Mouse (Mus musculus) granulocyte monocyte progenitor cell, adult 5-6 weeks (primary cell): ENCODE data around the gene Anxa11. TPM values are rescaled to one million over a fixed set of nuclear protein-coding genes. Genes with fewer than 3 reads are reported as not detected.
"Not testable (repeated sequence)": the region's sequence is repeated elsewhere in the genome, so short reads cannot be mapped to it uniquely, and the experiment has no call there.

ENCODE experiments used
- ATAC-seq: replicated peaks from 2 replicates; pipeline ENCODE4 v1.8.0; 2016; ENCODE audit warnings: mild to moderate bottlenecking, moderate TSS enrichment, inconsistent platforms; ENCODE audit not compliant: poor library complexity, severe bottlenecking
- total RNA-seq, 2 experiments: library from RNA; stranded (forward) in 1 of 2; stranded (reverse) in 1 of 2; fragments of 200-712, 200-1000 nt in 1 of 2; fragments of >200 nt in 1 of 2; fragmentation: Nextera tagmentation in 1 of 2; gene quantifications; 2 replicates each; pipeline ENCODE4 v1.2.3; 2014 to 2017

Anxa11 gene
- total RNA-seq, 2 experiments from 2014 or later: 9.7 to 41.1 TPM

GRCm38 (mm10) chr14:25866384-25866783 lies 24.4 kb downstream of the Anxa11 start:
- ATAC-seq: no peak

- ATAC-seq: no peak
These were observed 24.9 kb downstream of the Anxa11 start for GRCm38 (mm10) chr14:25866832-25867231.

GRCm38 (mm10) chr14:25867834-25868233 lies 25.9 kb downstream of the Anxa11 start:
- ATAC-seq: no peak

- no peak for ATAC-seq
These were observed 26.8 kb downstream of the Anxa11 start for GRCm38 (mm10) chr14:25868706-25869105.

GRCm38 (mm10) chr14:25869135-25869878 lies 27.4 kb downstream of the Anxa11 start:
- ATAC-seq: no peak; the same call in 1 of the 2 replicates

GRCm38 (mm10) chr14:25872461-25873415 lies 30.8 kb downstream of the Anxa11 start:
- ATAC-seq: no peak

GRCm38 (mm10) chr14:25876640-25877039 lies 34.7 kb downstream of the Anxa11 start:
- ATAC-seq: not testable (repeated sequence)

- ATAC-seq: not testable (repeated sequence)
These were observed 39.8 kb downstream of the Anxa11 start for GRCm38 (mm10) chr14:25881769-25882168.

GRCm38 (mm10) chr14:25885886-25886285 lies 43.9 kb downstream of the Anxa11 start:
- peak; percentile 77 for ATAC-seq

- not testable (repeated sequence) for ATAC-seq
These were observed 52.6 kb downstream of the Anxa11 start for GRCm38 (mm10) chr14:25894566-25894965.

GRCm38 (mm10) chr14:25895686-25896085 lies 53.7 kb downstream of the Anxa11 start:
- not testable (repeated sequence) for ATAC-seq

GRCm38 (mm10) chr14:25903000-25903399 lies 61.0 kb downstream of the Anxa11 start, which contains the start of gene Plac9a:
Plac9a (minus strand) TSS chr14:25903100.
- ATAC-seq: not testable (repeated sequence)

GRCm38 (mm10) chr14:25905243-25905642 lies 63.3 kb downstream of the Anxa11 start:
- ATAC-seq: not testable (repeated sequence)

- peak; percentile 78 for ATAC-seq
These were observed 65.3 kb downstream of the Anxa11 start for GRCm38 (mm10) chr14:25907272-25907671.

GRCm38 (mm10) chr14:25908976-25909375 lies 67.0 kb downstream of the Anxa11 start:
- ATAC-seq: not testable (repeated sequence)

- ATAC-seq: not testable (repeated sequence)
These were observed 76.6 kb downstream of the Anxa11 start for GRCm38 (mm10) chr14:25918427-25919170.

- peak; percentile 79 for ATAC-seq
These were observed 85.0 kb downstream of the Anxa11 start for GRCm38 (mm10) chr14:25926814-25927561.

- ATAC-seq: peak; percentile 88
These were observed 85.6 kb downstream of the Anxa11 start, which contains the start of gene Tmem254a for GRCm38 (mm10) chr14:25927562-25927881. Tmem254a (minus strand) TSS chr14:25927672.
